Mouse (Mus musculus) midbrain, embryonic 16.5 days (tissue): ENCODE measurements around the gene Zfp641. TPM values are rescaled to one million over a fixed set of nuclear protein-coding genes. Genes with fewer than 3 reads are reported as not detected.

ENCODE experiments used
- ATAC-seq: fragments of 200-750 bp; cut with Nextera tagmentation; 2 replicates; pipeline ENCODE4 v1.8.0; 2017; ENCODE audit warnings: moderate TSS enrichment
- H3K27ac ChIP-seq: fragments of 300-500 bp; sonication (generic); 2 replicates; pipeline ENCODE4 v1.5.1; 2014; ENCODE audit warnings: mild to moderate bottlenecking, low read length, mixed read lengths
- H3K27me3 ChIP-seq: fragments of 300-500 bp; sonication (generic); 2 replicates; pipeline ENCODE4 v1.6.1; 2014; ENCODE audit warnings: low read depth, low read length, mixed read lengths; ENCODE audit not compliant: control insufficient read depth, insufficient read depth
- H3K36me3 ChIP-seq: fragments of 300-500 bp; sonication (generic); 2 replicates; pipeline ENCODE4 v1.6.1; 2014; ENCODE audit warnings: mild to moderate bottlenecking, low read length, moderate library complexity, mixed read lengths; ENCODE audit not compliant: control insufficient read depth, insufficient read depth
- H3K4me1 ChIP-seq: fragments of 300-500 bp; sonication (generic); 2 replicates; pipeline ENCODE4 v1.6.1; 2014; ENCODE audit warnings: mild to moderate bottlenecking, low read length, mixed read lengths; ENCODE audit not compliant: control insufficient read depth, insufficient read depth
- H3K4me2 ChIP-seq: fragments of 300-500 bp; sonication (generic); 2 replicates; pipeline ENCODE4 v1.6.1; 2014; ENCODE audit warnings: mild to moderate bottlenecking, low read length, mixed read lengths
- H3K4me3 ChIP-seq: fragments of 300-500 bp; sonication (generic); 2 replicates; pipeline ENCODE4 v1.5.1; 2014; ENCODE audit warnings: low read depth, mild to moderate bottlenecking, low read length, moderate library complexity, mixed read lengths
- H3K9ac ChIP-seq: fragments of 300-500 bp; sonication (generic); 2 replicates; pipeline ENCODE4 v1.6.1; 2014; ENCODE audit warnings: low read depth, low read length, mixed read lengths
- H3K9me3 ChIP-seq: fragments of 300-500 bp; sonication (generic); replicated peaks from 2 replicates; pipeline ENCODE4 v1.6.1; 2014; ENCODE audit warnings: mild to moderate bottlenecking, low read length, mixed read lengths; ENCODE audit not compliant: control insufficient read depth, poor library complexity, severe bottlenecking
- WGBS: fragments of 180-500 bp; shearing (Covaris S2); extraction: QIAGEN DNeasy Blood & Tissue Kit; methylation state at CpG from one replicate; pipeline ENCODE4 v1.1.7; 2014; 5-methylcytosine and 5-hydroxymethylcytosine counted together
- polyA plus RNA-seq: library from polyadenylated mRNA; unstranded; fragments of >200 nt; fragmentation: Nextera tagmentation; extraction: Ambion mirVana; gene quantifications from 2 replicates; pipeline ENCODE4 v1.2.1, GENCODE M21; 2015

The Zfp641 gene
- polyA plus RNA-seq, 1 experiment from 2014 or later = 14.4 TPM

DNA sequence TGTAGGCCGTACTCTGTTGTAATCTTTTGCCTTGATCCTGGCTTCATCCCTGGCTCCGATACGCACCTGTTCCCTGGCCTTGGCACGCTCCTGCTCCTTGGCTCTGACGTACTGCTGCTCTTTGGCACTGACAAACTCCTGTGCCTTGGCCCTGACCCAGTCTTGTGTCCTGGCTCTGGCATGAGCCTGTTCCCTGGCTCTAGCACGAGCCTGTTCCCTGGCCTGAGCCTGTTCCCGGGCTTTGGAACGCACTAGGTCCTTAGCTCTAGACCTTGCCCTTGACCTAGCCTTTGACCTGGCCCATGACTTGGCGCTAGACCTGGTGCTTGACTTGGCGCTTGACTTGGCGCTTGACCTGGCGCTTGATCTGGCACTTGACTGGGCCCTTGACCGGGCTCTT is 39.7 kb downstream of the Zfp641 start:
- ATAC-seq = no peak
- no peak overlapping the region for H3K9ac ChIP-seq
- H3K4me2 ChIP-seq = no peak overlapping the region
- H3K9me3 ChIP-seq = no peaks in the 10 kb centered on the region
- H3K36me3 ChIP-seq = no peaks in the 10 kb centered on the region
- WGBS = 94% methylated on average over 13 of the region's 13 CpGs
- no peaks in the 10 kb centered on the region for H3K4me1 ChIP-seq
- H3K4me3 ChIP-seq = no peak overlapping the region
- no peaks in the 10 kb centered on the region for H3K27me3 ChIP-seq
- no peak overlapping the region for H3K27ac ChIP-seq

Other genes starting within 250 kb of the Zfp641 start
- gene Pfkm, start 203.6 kb downstream of the Zfp641 start, polyA plus RNA-seq = 93.9 and 102 TPM in 2 replicates
- 20.8 and 25.3 TPM in 2 replicates for gene Senp1, start 202.4 kb downstream of the Zfp641 start, polyA plus RNA-seq
- gene Asb8, start 130.5 kb downstream of the Zfp641 start, polyA plus RNA-seq = 60.2 and 63.5 TPM in 2 replicates
- gene Ccdc184, start 129.0 kb downstream of the Zfp641 start, polyA plus RNA-seq = 118 and 146 TPM in 2 replicates
- gene Olfr288, start 100.6 kb downstream of the Zfp641 start, polyA plus RNA-seq = not detected in 2 replicates
- gene Gm44579, start 75.2 kb downstream of the Zfp641 start, polyA plus RNA-seq = not detected in 2 replicates
- gene Olfr287, start 75.1 kb downstream of the Zfp641 start, polyA plus RNA-seq = 0.16 and 0.20 TPM in 2 replicates
- not detected in 2 replicates for gene Olfr286, start 61.7 kb downstream of the Zfp641 start, polyA plus RNA-seq
- not detected in 2 replicates for gene H1fnt, start 38.9 kb downstream of the Zfp641 start, polyA plus RNA-seq
- gene Olfr285, start 21.2 kb upstream of the Zfp641 start, polyA plus RNA-seq = not detected in 2 replicates
- not detected in 2 replicates for gene Olfr284, start 44.8 kb upstream of the Zfp641 start, polyA plus RNA-seq
- not detected in 2 replicates for gene Olfr283, start 84.8 kb upstream of the Zfp641 start, polyA plus RNA-seq
- not detected in 2 replicates for gene Olfr282, start 135.1 kb upstream of the Zfp641 start, polyA plus RNA-seq
- not detected in 2 replicates for gene Olfr281, start 156.4 kb upstream of the Zfp641 start, polyA plus RNA-seq
- gene OR5BS1P, start 173.7 kb upstream of the Zfp641 start, polyA plus RNA-seq = not detected in 2 replicates
- gene Lalba, start 186.6 kb upstream of the Zfp641 start, polyA plus RNA-seq = not detected in 2 replicates
- not detected in 2 replicates for gene Olfr279, start 196.2 kb upstream of the Zfp641 start, polyA plus RNA-seq
- 106 and 113 TPM in 2 replicates for gene Kansl2, start 238.1 kb upstream of the Zfp641 start, polyA plus RNA-seq